In the genomic region with DNA sequence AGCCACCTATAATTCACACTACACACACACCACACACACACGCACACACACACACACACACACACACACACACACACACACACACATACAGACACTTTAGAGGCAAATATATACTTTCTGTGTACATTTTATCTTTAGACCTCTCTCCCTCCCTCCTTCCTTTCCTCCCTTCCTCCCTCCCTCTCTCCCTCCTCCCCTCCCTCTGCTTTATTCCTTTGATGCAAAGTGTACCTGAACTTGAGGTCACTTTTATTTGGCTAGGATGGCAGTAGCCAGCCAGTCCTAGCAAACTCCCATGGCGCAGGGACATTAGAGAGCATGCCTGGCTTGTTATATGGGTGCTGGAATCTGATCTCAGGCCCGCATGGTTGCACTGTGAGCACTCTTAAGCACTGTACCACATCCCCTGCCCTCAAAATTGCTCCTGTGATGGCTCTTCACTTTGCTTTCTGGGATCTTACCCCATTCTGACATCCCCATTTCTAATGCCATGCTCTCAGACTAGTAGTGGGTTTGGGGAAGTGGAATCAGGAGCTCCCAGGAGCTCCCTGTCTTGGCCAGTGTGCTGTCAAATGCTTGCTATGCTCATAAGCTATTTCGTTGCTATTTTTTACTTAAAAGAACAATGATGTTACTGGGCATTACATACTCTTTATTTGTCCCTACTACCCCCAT, we compare ENCODE assay signal across 28 mouse cellular contexts. TPM values are rescaled to one million over a fixed set of nuclear protein-coding genes. Genes with fewer than 3 reads are reported as not detected.
DNase-seq lines count a peak whose midpoint lies in the region; ATAC-seq lines count a peak whose summit lies in the region.
"Had no signal": no experiment of that assay in that cellular context is flagged by ENCODE, and none has a peak within 500 bp of the region (broad histone marks: within the 10 kb centered on the region; RNA-seq: fewer than 3 reads in every experiment).

No protein-coding gene starts in this region.

- peak; percentile 70 for DNase-seq in 3T3-L1 (ENCODE audit: low read depth, low spot score)
- peak; percentile 96 for DNase-seq in adipocyte (ENCODE audit: low spot score)
- peak; percentile 54 for DNase-seq in c-Kit-positive CD71-negative TER-119-negative erythroid progenitor cells, embryonic 14.5 days (ENCODE audit: low read depth)
- DNase-seq in left cerebral cortex, postnatal 10 days (ENCODE audit: extremely low spot score in 1 of 2, low spot score in 2 of 2) = no peak
- DNase-seq in midbrain, embryonic 14.5 days = no peak
- DNase-seq: adrenal gland, adult 2 months; adrenal gland, postnatal 10 days; adrenal gland, postnatal 25 days; B cell, adult 2 months; cerebellum, adult 11 months; cerebellum, adult 18-20 months; cerebellum, adult 8-10 months; cerebellum, adult 9-11 months; cerebellum, postnatal 14 days; cerebellum, postnatal 36 days; embryo, embryonic 11 days had no signal

- H3K9ac ChIP-seq in midbrain, embryonic 14.5 days (replicated peaks; ENCODE audit: low read length) = no peak overlapping the region
- H3K9ac ChIP-seq: embryonic facial prominence, embryonic 13.5 days; embryonic facial prominence, embryonic 15.5 days; forebrain, embryonic 12.5 days had no signal

- WGBS in midbrain, embryonic 14.5 days = 83% methylated on average over 4 of the region's 4 CpGs

- H3K4me2 ChIP-seq in midbrain, embryonic 14.5 days (ENCODE audit: low read length) = no peak overlapping the region
- H3K4me2 ChIP-seq: embryonic facial prominence, embryonic 13.5 days; embryonic facial prominence, embryonic 15.5 days; forebrain, embryonic 12.5 days had no signal

- H3K4me1 ChIP-seq in midbrain, embryonic 14.5 days (ENCODE audit: control insufficient read depth, insufficient read depth, low read length) = no peaks in the 10 kb centered on the region
- H3K4me1 ChIP-seq: embryonic facial prominence, embryonic 13.5 days; embryonic facial prominence, embryonic 15.5 days; forebrain, embryonic 10.5 days; forebrain, embryonic 12.5 days had no signal

- H3K36me3 ChIP-seq in midbrain, embryonic 14.5 days (ENCODE audit: control insufficient read depth, insufficient read depth, low read length) = no peaks in the 10 kb centered on the region
- H3K36me3 ChIP-seq: embryonic facial prominence, embryonic 13.5 days; embryonic facial prominence, embryonic 15.5 days; forebrain, embryonic 10.5 days; forebrain, embryonic 12.5 days; G1E had no signal

- intact Hi-C loops in left cerebral cortex, postnatal 10 days (cut with DNase I) = loop anchor here (10.0 kb wide), 1 partner anchor 109 kb away; no protein-coding TSS in a partner anchor

- no peaks in the 10 kb centered on the region for H3K27me3 ChIP-seq in midbrain, embryonic 14.5 days (ENCODE audit: control insufficient read depth, insufficient read depth, low read length)
- H3K27me3 ChIP-seq: CH12.LX; embryonic facial prominence, embryonic 13.5 days; embryonic facial prominence, embryonic 15.5 days; forebrain, embryonic 12.5 days had no signal

- no peak overlapping the region for H3K4me3 ChIP-seq in midbrain, embryonic 14.5 days (replicated peaks; ENCODE audit: low read depth, low read length)
- H3K4me3 ChIP-seq: embryonic facial prominence, embryonic 13.5 days; embryonic facial prominence, embryonic 15.5 days; erythroblast, embryonic 14.5 days; forebrain, embryonic 10.5 days; forebrain, embryonic 12.5 days had no signal

- no peak for ATAC-seq in midbrain, embryonic 14.5 days (ENCODE audit: low FRiP score, low TSS enrichment)
- ATAC-seq: activated CD4-positive, CD25-positive, alpha-beta regulatory T cell, adult 4 months; CD4-positive, CD25-positive, alpha-beta regulatory T cell, adult 4 months; forebrain, embryonic 14.5 days; forebrain, embryonic 16.5 days; Patski had no signal

- no peak overlapping the region for H3K27ac ChIP-seq in midbrain, embryonic 14.5 days (replicated peaks; ENCODE audit: low read depth, low read length)
- H3K27ac ChIP-seq: embryonic facial prominence, embryonic 13.5 days; embryonic facial prominence, embryonic 15.5 days; forebrain, embryonic 10.5 days; forebrain, embryonic 12.5 days had no signal

- no peaks in the 10 kb centered on the region for H3K9me3 ChIP-seq in midbrain, embryonic 14.5 days (ENCODE audit: control insufficient read depth, low read length)
- H3K9me3 ChIP-seq: embryonic facial prominence, embryonic 13.5 days; embryonic facial prominence, embryonic 15.5 days; forebrain, embryonic 10.5 days; forebrain, embryonic 12.5 days; G1E had no signal

RNA-seq across cellular contexts. Expression of gene Cwc22, which starts 47.7 kb away (rescaled TPM):
- 10 to 100 TPM; 23.7 to 23.9 TPM for total RNA-seq in left cerebral cortex, postnatal 10 days (2021)
- 18.5 and 26.6 TPM in 2 replicates for polyA plus RNA-seq in midbrain, embryonic 14.5 days (2014; fragmentation: Nextera tagmentation; extraction: Ambion mirVana)

Comparison
In these comparisons a context has a peak if more than half of its experiments do, and no peak if none do; other contexts are left out.
1. DNase-seq: peak in 3T3-L1 (single experiment), adipocyte (single experiment) and c-Kit-positive CD71-negative TER-119-negative erythroid progenitor cells, embryonic 14.5 days (single experiment); none in left cerebral cortex, postnatal 10 days (0 of 2) and midbrain, embryonic 14.5 days (single experiment).